Mouse (Mus musculus) mature B cell (primary cell): ENCODE measurements around the gene Ufsp1.
"Not testable (repeated sequence)": the region's sequence is repeated elsewhere in the genome, so short reads cannot be mapped to it uniquely, and the experiment has no call there.

Source experiments
- in situ Hi-C: fragments of 300-500 bp; cut with MboI; formaldehyde crosslinking; loops from 2 replicates; pipeline ENCODE4 v1.14.3; 2019

Gene Ufsp1

GRCm38 (mm10) chr5:137293839-137294743 lies at the start of gene Ufsp1:
TSS of gene Ufsp1 (plus strand) at chr5:137294629.
- in situ Hi-C loops, result no loop called here

GRCm38 (mm10) chr5:137263897-137264720 lies 30.3 kb upstream of the Ufsp1 start:
- in situ Hi-C loops, result no loop called here

GRCm38 (mm10) chr5:137264787-137265186 lies 29.6 kb upstream of the Ufsp1 start:
- in situ Hi-C loops, result no loop called here

- in situ Hi-C loops, result no loop called here
Measured at GRCm38 (mm10) chr5:137268131-137268910, 26.1 kb upstream of the Ufsp1 start.

GRCm38 (mm10) chr5:137277360-137278342 lies 16.8 kb upstream of the Ufsp1 start:
- in situ Hi-C loops, result no loop called here

GRCm38 (mm10) chr5:137284411-137284810 lies 10.0 kb upstream of the Ufsp1 start:
- in situ Hi-C loops, result not testable (repeated sequence)

- in situ Hi-C loops, result no loop called here
Measured at GRCm38 (mm10) chr5:137285045-137285444, 9.4 kb upstream of the Ufsp1 start.

- in situ Hi-C loops, result no loop called here
Measured at GRCm38 (mm10) chr5:137285986-137286385, 8.4 kb upstream of the Ufsp1 start.

GRCm38 (mm10) chr5:137286655-137287031 lies 7.8 kb upstream of the Ufsp1 start:
- in situ Hi-C loops, result no loop called here

GRCm38 (mm10) chr5:137287032-137287952 lies 7.1 kb upstream of the Ufsp1 start, which contains the start of gene Ache:
TSS of gene Ache (plus strand) at chr5:137287519.
- in situ Hi-C loops, result no loop called here

- in situ Hi-C loops, result no loop called here
Measured at GRCm38 (mm10) chr5:137287953-137288743, 6.3 kb upstream of the Ufsp1 start.

GRCm38 (mm10) chr5:137288999-137289470 lies 5.4 kb upstream of the Ufsp1 start:
- in situ Hi-C loops, result no loop called here

GRCm38 (mm10) chr5:137289591-137290365 lies 4.7 kb upstream of the Ufsp1 start:
- in situ Hi-C loops, result no loop called here

GRCm38 (mm10) chr5:137290677-137291076 lies 3.8 kb upstream of the Ufsp1 start:
- in situ Hi-C loops, result no loop called here

- in situ Hi-C loops, result no loop called here
Measured at GRCm38 (mm10) chr5:137291381-137291926, 3.0 kb upstream of the Ufsp1 start.

GRCm38 (mm10) chr5:137293282-137293681 lies 1.1 kb upstream of the Ufsp1 start:
- in situ Hi-C loops, result no loop called here

GRCm38 (mm10) chr5:137294744-137295093 lies 290 bp downstream of the Ufsp1 start:
- in situ Hi-C loops, result no loop called here

- in situ Hi-C loops, result no loop called here
Measured at GRCm38 (mm10) chr5:137295296-137295695, 867 bp downstream of the Ufsp1 start.
